Mouse (Mus musculus): ENCODE measurements around the gene Ptprj.

GRCm38 (mm10) chr2:90532095-90532494, 48.4 kb downstream of the Ptprj start:
- TF ChIP-seq CTCF (IDR thresholded peaks at IDR 0.05): no peak
- TF ChIP-seq EP300 (IDR thresholded peaks at IDR 0.05): no peak

All from lung, postnatal 0 days (tissue).